Mouse (Mus musculus) midbrain, embryonic 16.5 days (tissue): ENCODE measurements around the gene Nup107. TPM values are rescaled to one million over a fixed set of nuclear protein-coding genes. Genes with fewer than 3 reads are reported as not detected.
"Not testable (repeated sequence)": the region's sequence is repeated elsewhere in the genome, so short reads cannot be mapped to it uniquely, and the experiment has no call there.

Experiments used
- ATAC-seq: fragments of 200-750 bp; cut with Nextera tagmentation; 2 replicates; pipeline ENCODE4 v1.8.0; 2017; ENCODE audit warnings: moderate TSS enrichment
- H3K27ac ChIP-seq: fragments of 300-500 bp; sonication (generic); 2 replicates; pipeline ENCODE4 v1.5.1; 2014; ENCODE audit warnings: mild to moderate bottlenecking, low read length, mixed read lengths
- H3K27me3 ChIP-seq: fragments of 300-500 bp; sonication (generic); 2 replicates; pipeline ENCODE4 v1.6.1; 2014; ENCODE audit warnings: low read depth, low read length, mixed read lengths; ENCODE audit not compliant: control insufficient read depth, insufficient read depth
- H3K36me3 ChIP-seq: fragments of 300-500 bp; sonication (generic); 2 replicates; pipeline ENCODE4 v1.6.1; 2014; ENCODE audit warnings: mild to moderate bottlenecking, low read length, moderate library complexity, mixed read lengths; ENCODE audit not compliant: control insufficient read depth, insufficient read depth
- H3K4me1 ChIP-seq: fragments of 300-500 bp; sonication (generic); 2 replicates; pipeline ENCODE4 v1.6.1; 2014; ENCODE audit warnings: mild to moderate bottlenecking, low read length, mixed read lengths; ENCODE audit not compliant: control insufficient read depth, insufficient read depth
- H3K4me2 ChIP-seq: fragments of 300-500 bp; sonication (generic); 2 replicates; pipeline ENCODE4 v1.6.1; 2014; ENCODE audit warnings: mild to moderate bottlenecking, low read length, mixed read lengths
- H3K4me3 ChIP-seq: fragments of 300-500 bp; sonication (generic); 2 replicates; pipeline ENCODE4 v1.5.1; 2014; ENCODE audit warnings: low read depth, mild to moderate bottlenecking, low read length, moderate library complexity, mixed read lengths
- H3K9ac ChIP-seq: fragments of 300-500 bp; sonication (generic); 2 replicates; pipeline ENCODE4 v1.6.1; 2014; ENCODE audit warnings: low read depth, low read length, mixed read lengths
- H3K9me3 ChIP-seq: fragments of 300-500 bp; sonication (generic); replicated peaks from 2 replicates; pipeline ENCODE4 v1.6.1; 2014; ENCODE audit warnings: mild to moderate bottlenecking, low read length, mixed read lengths; ENCODE audit not compliant: control insufficient read depth, poor library complexity, severe bottlenecking
- WGBS: fragments of 180-500 bp; shearing (Covaris S2); extraction: QIAGEN DNeasy Blood & Tissue Kit; methylation state at CpG from one replicate; pipeline ENCODE4 v1.1.7; 2014; 5-methylcytosine and 5-hydroxymethylcytosine counted together
- polyA plus RNA-seq: library from polyadenylated mRNA; unstranded; fragments of >200 nt; fragmentation: Nextera tagmentation; extraction: Ambion mirVana; gene quantifications from 2 replicates; pipeline ENCODE4 v1.2.1, GENCODE M21; 2015

The Nup107 gene
- polyA plus RNA-seq, 1 experiment from 2014 or later, result 29.4 TPM

GRCm38 (mm10) chr10:117746297-117746883, 46.1 kb downstream of the Nup107 start, which contains the start of gene Slc35e3:
Gene Slc35e3, minus strand, starts transcription at chr10:117746365.
- peak; percentile 98 for ATAC-seq
- Histone ChIP-seq H3K36me3 (peaks cover 7% of the 10 kb centered on the region), H3K27ac (peak within 1 kb of the TSS; percentile 64), H3K4me3 (peak within 1 kb of the TSS; percentile 72), H3K9ac (peak within 1 kb of the TSS; percentile 80), H3K4me1 (peaks cover 20% of the 10 kb centered on the region), H3K9me3 (no peaks in the 10 kb centered on the region), H3K27me3 (no peaks in the 10 kb centered on the region), H3K4me2 (peak within 1 kb of the TSS; percentile 73)
- 15% methylated on average over 38 of the region's 46 CpGs for WGBS

- Histone ChIP-seq H3K9ac (peak overlapping the region; percentile 80), H3K4me3 (peak overlapping the region; percentile 72), H3K27ac (peak overlapping the region; percentile 64), H3K4me2 (peak overlapping the region; percentile 73), H3K4me1 (peaks cover 20% of the 10 kb centered on the region)
- H3K27me3 ChIP-seq, H3K36me3 ChIP-seq, H3K9me3 ChIP-seq: not testable (repeated sequence)
- ATAC-seq, result peak; percentile 64
- 0% methylated on average over 14 of the region's 46 CpGs for WGBS
These were observed 46.8 kb downstream of the Nup107 start for GRCm38 (mm10) chr10:117745570-117746296.

GRCm38 (mm10) chr10:117743917-117744316, 48.6 kb downstream of the Nup107 start:
- H3K36me3 ChIP-seq, result peaks cover 7% of the 10 kb centered on the region; the same call in 1 of the 2 replicates
- no peaks in the 10 kb centered on the region for H3K27me3 ChIP-seq
- H3K4me2 ChIP-seq, result peak overlapping the region; percentile 18; the same call in 1 of the 2 replicates
- H3K9me3 ChIP-seq, result no peaks in the 10 kb centered on the region
- no peak overlapping the region for H3K27ac ChIP-seq
- ATAC-seq, result no peak
- H3K4me1 ChIP-seq, result peaks cover 20% of the 10 kb centered on the region
- 86% methylated on average over 4 of the region's 4 CpGs for WGBS
- no peak overlapping the region for H3K4me3 ChIP-seq
- H3K9ac ChIP-seq, result no peak overlapping the region

- Histone ChIP-seq H3K9me3 (no peaks in the 10 kb centered on the region), H3K27me3 (no peaks in the 10 kb centered on the region), H3K9ac (no peak overlapping the region), H3K4me2 (no peak overlapping the region), H3K36me3 (peaks cover 8% of the 10 kb centered on the region), H3K27ac (no peak overlapping the region), H3K4me3 (no peak overlapping the region), H3K4me1 (peaks cover 20% of the 10 kb centered on the region)
- no peak for ATAC-seq
- 93% methylated on average over 2 of the region's 2 CpGs for WGBS
These were observed 49.3 kb downstream of the Nup107 start for GRCm38 (mm10) chr10:117743182-117743581.

GRCm38 (mm10) chr10:117742618-117743017, 49.9 kb downstream of the Nup107 start:
- H3K4me1 ChIP-seq, result peaks cover 20% of the 10 kb centered on the region
- no peaks in the 10 kb centered on the region for H3K27me3 ChIP-seq
- H3K4me3 ChIP-seq, result no peak overlapping the region
- no peak overlapping the region for H3K9ac ChIP-seq
- no peaks in the 10 kb centered on the region for H3K9me3 ChIP-seq
- no peak overlapping the region for H3K4me2 ChIP-seq
- WGBS, result 94% methylated on average over 4 of the region's 4 CpGs
- ATAC-seq, result no peak
- H3K27ac ChIP-seq, result no peak overlapping the region
- H3K36me3 ChIP-seq, result peaks cover 10% of the 10 kb centered on the region

GRCm38 (mm10) chr10:117741698-117742475, 50.6 kb downstream of the Nup107 start:
- 88% methylated on average over 15 of the region's 15 CpGs for WGBS
- peaks cover 13% of the 10 kb centered on the region for H3K36me3 ChIP-seq

GRCm38 (mm10) chr10:117740921-117741320, 51.6 kb downstream of the Nup107 start:
- no peak overlapping the region for H3K27ac ChIP-seq
- peaks cover 20% of the 10 kb centered on the region for H3K4me1 ChIP-seq
- no peak for ATAC-seq
- H3K4me2 ChIP-seq, result no peak overlapping the region
- no peak overlapping the region for H3K4me3 ChIP-seq
- no peak overlapping the region for H3K9ac ChIP-seq
- H3K27me3 ChIP-seq, result no peaks in the 10 kb centered on the region
- no peaks in the 10 kb centered on the region for H3K9me3 ChIP-seq
- peaks cover 13% of the 10 kb centered on the region for H3K36me3 ChIP-seq
- 90% methylated on average over 9 of the region's 9 CpGs for WGBS

More at GRCm38 (mm10) chr10:117741698-117742475, 50.6 kb downstream of the Nup107 start:
- no peaks in the 10 kb centered on the region for H3K9me3 ChIP-seq
- H3K4me3 ChIP-seq, result no peak overlapping the region
- no peaks in the 10 kb centered on the region for H3K27me3 ChIP-seq
- ATAC-seq, result no peak
- no peak overlapping the region for H3K4me2 ChIP-seq
- H3K27ac ChIP-seq, result no peak overlapping the region
- no peak overlapping the region for H3K9ac ChIP-seq
- H3K4me1 ChIP-seq, result peaks cover 20% of the 10 kb centered on the region

- H3K27me3 ChIP-seq, result no peaks in the 10 kb centered on the region
- no peak overlapping the region for H3K27ac ChIP-seq
- no peak for ATAC-seq
- peaks cover 18% of the 10 kb centered on the region for H3K4me1 ChIP-seq
- H3K9me3 ChIP-seq, result no peaks in the 10 kb centered on the region
- no peak overlapping the region for H3K4me2 ChIP-seq
- WGBS, result 96% methylated on average over 10 of the region's 10 CpGs
- no peak overlapping the region for H3K4me3 ChIP-seq
- peaks cover 13% of the 10 kb centered on the region for H3K36me3 ChIP-seq
- no peak overlapping the region for H3K9ac ChIP-seq
These were observed 52.3 kb downstream of the Nup107 start for GRCm38 (mm10) chr10:117740171-117740570.

GRCm38 (mm10) chr10:117739648-117739948, 52.9 kb downstream of the Nup107 start:
- Histone ChIP-seq H3K27ac (no peak overlapping the region), H3K9ac (no peak overlapping the region), H3K4me3 (no peak overlapping the region), H3K9me3 (no peaks in the 10 kb centered on the region), H3K4me2 (no peak overlapping the region), H3K27me3 (no peaks in the 10 kb centered on the region), H3K4me1 (peaks cover 13% of the 10 kb centered on the region), H3K36me3 (peaks cover 13% of the 10 kb centered on the region)
- WGBS, result 96% methylated on average over 6 of the region's 6 CpGs
- no peak for ATAC-seq
